Mouse (Mus musculus) heart, postnatal 36 days (tissue): Measurements from ENCODE around the gene Gm20671. TPM values are rescaled to one million over a fixed set of nuclear protein-coding genes. Genes with fewer than 3 reads are reported as not detected.
"Not testable (repeated sequence)": the region's sequence is repeated elsewhere in the genome, so short reads cannot be mapped to it uniquely, and the experiment has no call there.

Experiments used
- DNase-seq, 2 experiments: peaks; one replicate each; pipeline ENCODE4 v3.0.0; 2021 to 2022
- intact Hi-C: fragments of 180-260 bp; cut with DNase I; formaldehyde crosslinking; loops from one replicate; pipeline ENCODE4 v1.15.1; 2025
- total RNA-seq, 2 experiments: library from RNA; stranded (reverse); gene quantifications; 2 replicates each; pipeline ENCODE4 v1.2.3; 2021

Gene Gm20671
- total RNA-seq, 2 experiments from 2014 or later: 1.3 to 1.5 TPM

DNA sequence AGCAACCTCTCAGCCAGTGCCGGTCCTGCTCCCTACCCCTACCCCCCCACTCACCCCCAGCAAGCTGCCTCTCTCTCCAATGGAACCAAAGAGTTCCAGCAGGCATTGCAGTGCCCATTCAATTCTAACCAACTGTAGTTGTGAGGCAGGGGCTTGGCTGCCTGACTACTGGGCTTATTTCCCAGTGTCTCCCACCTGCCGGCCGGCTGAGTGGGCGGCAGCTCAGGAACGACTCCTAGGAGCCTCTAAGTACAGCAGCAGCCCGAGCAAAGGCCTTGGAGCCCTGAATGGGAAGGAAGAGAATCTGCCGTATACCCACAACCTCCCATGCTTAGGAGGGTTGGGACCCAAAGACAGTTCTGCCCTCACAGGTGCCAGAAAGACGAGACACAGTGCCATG is 86.1 kb downstream of the Gm20671 start:
- DNase-seq, intact Hi-C loops: not testable (repeated sequence)

DNA sequence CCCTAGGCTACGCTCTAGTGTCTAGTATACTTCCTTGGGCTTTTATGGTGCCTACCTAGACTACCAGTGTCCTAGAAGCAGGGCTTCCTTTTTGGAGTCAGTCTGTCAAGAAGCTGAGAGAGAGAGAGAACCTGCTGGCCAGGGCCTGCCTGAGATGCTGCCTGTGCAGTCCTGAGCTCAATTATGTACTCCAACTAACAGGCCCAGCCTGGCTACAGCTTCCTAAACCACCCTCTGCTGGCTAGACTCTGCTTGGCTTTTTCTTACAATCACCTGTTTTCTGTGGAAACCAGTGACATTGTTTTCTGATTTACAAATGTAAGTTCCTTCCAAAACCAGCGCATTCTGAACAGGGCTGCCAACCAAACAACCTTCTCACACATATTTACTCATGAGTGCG is 86.8 kb downstream of the Gm20671 start:
- intact Hi-C loops: no loop called here
- no peak for DNase-seq

DNA sequence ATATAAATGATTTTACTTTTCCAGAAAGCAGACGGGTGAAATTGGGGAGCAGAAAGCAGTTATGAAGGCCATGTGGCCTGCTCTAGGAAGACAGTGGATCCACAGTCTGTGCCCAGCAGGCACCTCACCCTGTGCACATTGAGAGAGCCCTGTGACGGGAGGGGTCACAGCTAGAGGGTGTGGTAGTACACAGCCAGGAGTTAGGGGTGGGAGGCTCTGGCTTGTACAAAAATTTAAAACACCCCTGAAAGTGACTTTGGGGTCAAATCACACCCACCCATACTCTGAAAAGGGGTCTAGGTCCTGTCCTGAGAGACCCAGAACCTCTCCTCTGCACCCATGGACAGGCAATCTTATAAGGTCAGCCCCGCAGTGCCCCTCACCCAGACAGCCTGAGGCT is 90.1 kb downstream of the Gm20671 start:
- intact Hi-C loops, DNase-seq: not testable (repeated sequence)

DNA sequence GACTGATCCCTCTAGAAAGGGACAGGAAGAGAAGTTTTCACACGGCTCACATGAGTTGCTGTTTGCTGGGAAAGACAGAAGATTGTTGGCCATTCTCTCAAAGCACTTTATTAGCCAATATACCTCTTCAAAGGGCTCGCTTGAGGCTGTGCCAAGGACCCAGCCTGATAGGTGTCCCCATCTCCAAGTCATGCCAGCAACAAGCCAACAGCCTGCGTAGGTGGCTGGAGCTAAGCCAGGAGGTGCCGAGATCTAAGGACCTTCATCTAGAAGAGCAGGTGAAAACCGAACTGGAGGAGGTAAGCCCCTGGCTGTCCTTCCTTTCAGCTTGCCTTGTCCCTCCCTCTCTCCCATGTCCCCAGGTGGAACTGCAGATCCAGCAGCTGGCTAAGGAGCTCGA is 91.1 kb downstream of the Gm20671 start:
- no peak for DNase-seq
- intact Hi-C loops: no loop called here

DNA sequence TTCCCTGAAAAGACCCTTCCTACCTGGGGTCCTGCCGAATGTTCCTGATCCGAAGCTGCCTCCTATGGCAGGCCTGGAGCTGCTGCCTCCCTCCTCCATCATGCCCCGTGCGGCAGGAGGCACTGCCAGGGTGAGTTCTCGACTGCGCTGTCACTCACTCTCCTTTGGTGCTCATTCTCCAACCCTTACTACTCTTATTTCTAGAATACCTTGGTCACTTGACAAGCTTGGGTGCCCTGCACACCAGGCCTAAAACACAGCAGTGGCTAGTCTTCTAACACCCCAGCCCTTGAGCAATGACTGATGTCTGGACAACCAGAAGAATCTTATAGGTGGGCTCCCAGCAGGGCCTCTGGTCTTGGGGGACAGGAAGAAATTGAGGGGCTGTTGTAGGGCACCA is 93.0 kb downstream of the Gm20671 start:
- DNase-seq, intact Hi-C loops: not testable (repeated sequence)

DNA sequence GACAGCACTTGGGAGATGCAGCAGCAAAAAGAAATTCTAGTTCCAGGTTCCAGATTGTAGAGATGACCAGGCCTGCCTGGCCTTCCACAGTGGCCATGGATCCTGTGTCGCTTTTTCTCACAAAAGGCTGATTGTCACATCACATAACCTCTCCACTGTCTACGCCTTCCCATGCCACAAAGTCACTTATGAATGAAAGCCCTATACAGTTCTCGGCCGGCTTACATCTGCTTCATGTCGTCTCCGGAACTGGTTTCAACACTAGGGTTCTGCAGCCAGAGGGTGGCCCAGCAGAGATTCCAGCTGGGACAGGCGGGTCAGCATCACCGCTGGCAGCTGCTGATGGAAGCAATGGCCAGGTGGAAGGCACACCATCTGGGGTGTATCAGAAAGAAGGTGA is 98.1 kb downstream of the Gm20671 start:
- intact Hi-C loops: no loop called here
- no peak for DNase-seq

DNA sequence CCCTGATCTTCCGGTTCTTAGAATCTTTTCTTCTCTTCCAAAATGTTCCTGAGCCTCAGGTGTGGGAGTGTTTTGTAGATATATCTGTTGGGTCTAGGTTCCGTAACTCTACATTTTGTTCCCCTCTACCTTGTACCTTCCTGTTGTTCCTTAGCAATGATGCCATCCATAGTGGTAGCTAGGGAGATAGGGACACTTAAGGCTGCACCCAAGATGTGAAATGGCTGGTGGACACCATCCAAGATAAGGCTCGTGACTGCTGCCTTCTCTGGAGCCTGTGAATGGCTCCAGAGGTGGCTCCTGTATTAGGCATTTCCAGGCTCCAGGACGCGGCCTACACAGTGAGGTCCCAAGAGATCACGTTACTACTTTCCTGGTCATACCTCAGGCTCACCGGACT is 98.6 kb downstream of the Gm20671 start:
- intact Hi-C loops: no loop called here
- DNase-seq: no peak

DNA sequence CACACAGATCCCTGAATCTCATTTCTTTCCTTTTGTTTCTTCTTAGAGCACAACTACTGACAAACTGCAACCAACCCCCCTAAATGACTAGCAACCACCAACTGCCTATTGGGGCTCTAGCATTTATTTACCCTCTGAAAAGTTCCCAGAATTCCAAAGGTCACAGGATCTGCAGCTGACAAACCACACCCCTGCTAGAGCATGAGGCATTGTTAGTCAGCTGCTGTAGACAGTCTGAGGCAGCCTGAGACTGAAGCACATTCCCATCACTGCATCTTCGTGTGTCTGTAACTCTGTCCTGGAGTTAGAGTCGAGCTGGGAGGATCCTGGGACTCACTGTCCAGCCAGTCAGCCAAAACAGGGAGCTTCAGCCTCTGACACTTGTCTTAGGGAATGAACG is 101.5 kb downstream of the Gm20671 start:
- intact Hi-C loops, DNase-seq: not testable (repeated sequence)

DNA sequence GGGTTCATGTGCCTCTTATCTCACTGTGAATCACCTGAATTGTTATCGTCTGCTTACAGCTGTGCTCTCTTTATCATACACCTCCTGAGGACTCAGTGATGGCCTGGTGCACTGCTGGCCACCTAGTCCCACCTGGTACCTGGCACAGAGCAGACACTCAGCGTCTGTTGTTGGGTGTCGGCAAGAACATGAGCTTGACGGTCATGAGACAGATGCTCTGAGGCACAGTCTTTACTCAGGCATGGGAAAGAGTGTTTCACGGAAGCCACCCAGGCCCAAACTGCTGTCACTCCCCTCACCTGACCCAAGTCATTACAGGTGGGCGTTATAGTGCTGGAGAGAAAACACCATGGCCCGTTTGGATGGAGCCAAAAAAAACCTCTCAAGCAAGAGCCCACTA is 102.9 kb downstream of the Gm20671 start:
- no peak for DNase-seq
- intact Hi-C loops: no loop called here

DNA sequence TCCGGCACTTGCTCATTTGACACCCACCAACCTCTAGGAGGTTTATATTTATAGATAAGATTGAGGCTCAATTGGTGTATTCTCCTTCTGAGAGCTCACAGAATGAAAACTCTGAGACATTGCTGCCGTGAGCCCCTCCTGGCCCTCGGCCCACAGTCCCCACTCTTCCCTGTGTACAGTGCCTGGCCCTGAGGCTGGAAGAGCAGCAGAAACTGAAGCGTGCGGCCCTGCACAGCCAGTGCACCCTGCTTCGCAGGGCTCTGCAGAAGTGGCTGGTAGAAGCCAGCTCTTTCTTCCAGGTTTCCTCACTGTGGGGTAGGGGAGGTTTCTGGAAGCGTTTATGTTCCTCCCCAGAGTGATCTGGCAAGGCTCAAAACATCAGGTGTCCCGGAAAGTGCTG is 104.2 kb downstream of the Gm20671 start:
- DNase-seq, intact Hi-C loops: not testable (repeated sequence)

DNA sequence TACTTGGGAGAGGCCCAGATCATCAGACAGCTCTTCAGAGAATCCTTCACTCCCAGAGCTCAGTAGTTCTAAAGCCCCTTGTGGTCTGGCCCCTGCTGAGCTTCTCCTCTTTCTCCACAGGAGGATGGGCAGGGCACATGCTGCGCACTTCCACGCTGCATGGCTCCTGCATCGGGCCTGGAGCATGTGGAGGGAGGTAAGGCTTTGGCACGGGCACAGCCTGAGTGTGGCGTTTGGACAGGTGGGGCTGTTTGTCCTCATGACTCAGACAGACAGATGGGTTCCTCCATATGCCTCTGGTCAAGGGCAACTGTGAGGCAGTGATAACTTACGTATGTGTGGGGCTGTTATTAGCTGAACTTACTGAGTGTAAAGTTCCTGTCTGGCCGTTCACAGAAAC is 104.6 kb downstream of the Gm20671 start:
- DNase-seq: no peak
- intact Hi-C loops: no loop called here

DNA sequence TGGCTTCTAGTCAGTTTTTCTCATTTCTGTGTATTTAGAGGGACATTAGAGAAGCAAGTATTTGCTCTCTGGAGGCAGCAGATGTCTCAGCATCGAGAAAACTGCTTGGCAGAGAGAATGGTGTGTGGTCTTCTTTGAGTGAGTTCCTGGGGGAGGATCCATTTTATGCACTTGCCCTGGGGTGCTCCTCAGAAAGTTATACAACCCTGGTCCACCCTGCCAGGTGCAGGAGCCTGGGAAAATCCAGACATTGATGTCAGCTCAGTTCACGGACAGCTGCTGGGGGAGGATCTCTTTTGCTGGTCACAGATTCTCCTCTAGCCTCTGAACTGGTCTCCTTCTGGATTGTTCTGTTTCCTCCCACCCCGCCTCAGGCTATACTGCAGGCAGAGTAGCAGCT is 105.6 kb downstream of the Gm20671 start:
- no peak for DNase-seq
- intact Hi-C loops: no loop called here

DNA sequence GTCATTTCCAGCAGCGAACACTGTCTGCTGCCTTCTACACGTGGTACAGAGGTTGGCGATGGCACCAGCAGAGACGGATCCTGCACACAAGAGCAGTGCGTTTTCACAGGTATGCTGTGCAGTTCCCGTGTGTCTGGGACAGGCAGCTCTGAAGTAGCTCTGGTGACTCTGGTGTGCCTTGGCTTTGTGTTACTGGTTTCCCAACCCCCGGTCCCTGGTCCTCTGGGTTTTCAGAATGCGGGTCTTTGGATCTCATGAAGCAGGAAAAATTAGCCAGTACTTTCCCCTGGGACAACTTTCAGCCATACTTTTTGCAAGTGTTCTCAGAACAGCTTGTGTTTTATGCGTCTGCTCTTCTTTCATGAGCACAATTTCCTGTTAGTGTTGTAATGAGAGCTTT is 106.5 kb downstream of the Gm20671 start:
- intact Hi-C loops: no loop called here
- no peak for DNase-seq

DNA sequence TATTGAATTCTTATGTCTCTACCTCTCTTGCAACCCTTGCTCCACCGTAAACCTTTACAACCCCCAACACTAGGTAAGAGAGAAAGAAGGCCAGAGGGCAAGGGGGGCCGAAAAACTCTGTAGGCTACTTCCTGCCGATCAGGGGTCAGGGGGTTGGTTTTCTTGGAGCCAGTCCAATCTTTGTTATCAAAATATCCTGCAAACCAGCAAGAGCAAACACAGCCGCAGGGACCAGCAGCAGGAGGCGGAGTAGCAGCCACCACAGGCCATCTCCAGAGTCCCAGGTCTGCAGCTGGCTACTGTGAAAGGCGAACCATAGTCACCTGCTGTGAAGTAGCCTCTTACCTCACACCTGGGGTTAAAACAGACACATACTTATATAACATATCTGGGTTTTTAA is 108.0 kb downstream of the Gm20671 start:
- no peak for DNase-seq
- intact Hi-C loops: loop anchor here (5.0 kb wide), 1 partner anchor 128 kb away; no protein-coding TSS in a partner anchor

DNA sequence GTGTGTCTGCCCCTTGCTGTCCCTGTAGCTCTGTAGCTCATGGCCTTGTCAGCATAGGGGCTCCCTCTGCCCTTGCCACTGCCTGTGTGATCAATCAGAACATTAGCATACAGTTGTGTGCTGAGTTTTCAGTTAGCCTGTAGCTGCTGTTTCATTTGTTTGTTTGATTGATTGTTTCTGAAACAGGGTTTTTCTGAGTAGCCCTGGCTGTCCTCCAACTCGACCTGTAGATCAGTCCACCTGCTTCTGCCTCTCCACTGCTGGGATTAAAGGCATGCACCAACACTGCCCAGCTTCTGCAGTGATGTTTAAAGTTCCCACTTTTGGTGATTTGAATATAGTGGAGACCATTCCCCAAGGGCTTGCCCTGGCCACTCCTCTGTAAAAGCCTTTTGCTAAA is 109.2 kb downstream of the Gm20671 start:
- DNase-seq: no peak
- intact Hi-C loops: loop anchor here (5.0 kb wide), 1 partner anchor 130 kb away; no protein-coding TSS in a partner anchor

DNA sequence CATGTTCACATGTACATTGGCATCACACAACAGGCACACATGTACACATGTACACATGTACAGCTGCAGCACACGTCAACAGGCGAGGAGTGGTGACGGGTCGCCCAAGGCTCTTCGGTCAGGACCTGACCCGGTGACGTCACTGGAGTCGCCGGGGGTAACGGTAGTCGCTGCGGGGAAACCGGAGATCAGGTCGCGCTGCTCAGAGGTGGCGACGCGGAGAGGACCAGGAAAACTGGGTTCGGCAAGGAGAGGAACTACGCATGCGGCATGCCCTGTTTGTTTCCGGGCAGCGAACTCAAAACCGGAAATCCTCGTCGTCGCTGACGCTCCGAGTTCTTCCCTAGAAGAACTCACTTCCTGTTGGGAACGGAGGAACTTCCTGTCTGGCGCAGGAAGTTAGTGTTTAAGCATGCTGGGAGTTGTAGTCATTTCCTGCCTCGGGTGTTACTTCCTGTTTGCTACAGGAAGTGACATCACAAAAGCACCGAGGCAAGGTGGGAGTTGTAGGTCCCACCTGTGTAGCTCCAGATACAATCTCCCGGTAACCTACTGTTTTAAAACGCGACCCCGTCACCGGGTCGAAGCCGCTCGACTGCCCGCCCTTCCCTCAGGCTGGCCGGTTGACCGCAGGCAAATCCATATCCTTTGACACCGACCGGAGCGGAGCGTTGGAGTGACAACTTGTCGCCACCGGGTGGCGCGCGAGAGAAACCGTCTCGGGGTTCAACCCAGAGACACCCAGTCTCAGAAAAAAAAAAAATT is 113.0 kb downstream of the Gm20671 start:
- intact Hi-C loops: loop anchor here (5.0 kb wide), 3 partner anchors 102 to 318 kb away; partner anchors contain the start of gene Yes1
- peak; percentile 87 to 90 for DNase-seq

DNA sequence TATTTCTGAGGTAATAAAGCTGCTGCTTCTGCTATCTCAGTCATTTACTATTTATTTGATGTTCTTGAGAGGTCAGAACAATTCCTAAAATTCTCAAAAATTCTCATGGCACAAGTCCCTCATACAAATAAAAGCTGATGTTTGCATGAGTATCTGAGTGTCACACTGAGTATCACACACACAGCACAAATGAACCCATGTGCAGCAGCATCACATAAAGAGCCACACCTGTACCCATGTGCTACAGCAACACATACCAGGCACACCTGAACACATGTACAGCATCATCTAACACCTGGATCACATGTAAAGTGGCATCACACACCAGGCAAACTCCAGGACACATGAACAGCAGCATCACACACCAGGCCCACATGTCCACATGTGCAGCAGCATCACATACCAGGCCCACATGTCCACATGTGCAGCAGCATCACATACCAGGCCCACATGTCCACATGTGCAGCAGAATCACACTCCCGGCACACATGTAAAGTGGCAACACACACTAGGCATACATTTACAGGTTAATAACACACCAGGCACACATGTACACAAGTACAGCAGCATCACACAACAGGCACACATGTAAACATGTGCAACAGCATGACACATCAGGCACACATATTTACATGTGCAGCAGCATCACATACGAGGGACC is 113.7 kb downstream of the Gm20671 start:
- intact Hi-C loops: loop anchor here (5.0 kb wide), 3 partner anchors 101 to 319 kb away; partner anchors contain the start of gene Yes1

DNA sequence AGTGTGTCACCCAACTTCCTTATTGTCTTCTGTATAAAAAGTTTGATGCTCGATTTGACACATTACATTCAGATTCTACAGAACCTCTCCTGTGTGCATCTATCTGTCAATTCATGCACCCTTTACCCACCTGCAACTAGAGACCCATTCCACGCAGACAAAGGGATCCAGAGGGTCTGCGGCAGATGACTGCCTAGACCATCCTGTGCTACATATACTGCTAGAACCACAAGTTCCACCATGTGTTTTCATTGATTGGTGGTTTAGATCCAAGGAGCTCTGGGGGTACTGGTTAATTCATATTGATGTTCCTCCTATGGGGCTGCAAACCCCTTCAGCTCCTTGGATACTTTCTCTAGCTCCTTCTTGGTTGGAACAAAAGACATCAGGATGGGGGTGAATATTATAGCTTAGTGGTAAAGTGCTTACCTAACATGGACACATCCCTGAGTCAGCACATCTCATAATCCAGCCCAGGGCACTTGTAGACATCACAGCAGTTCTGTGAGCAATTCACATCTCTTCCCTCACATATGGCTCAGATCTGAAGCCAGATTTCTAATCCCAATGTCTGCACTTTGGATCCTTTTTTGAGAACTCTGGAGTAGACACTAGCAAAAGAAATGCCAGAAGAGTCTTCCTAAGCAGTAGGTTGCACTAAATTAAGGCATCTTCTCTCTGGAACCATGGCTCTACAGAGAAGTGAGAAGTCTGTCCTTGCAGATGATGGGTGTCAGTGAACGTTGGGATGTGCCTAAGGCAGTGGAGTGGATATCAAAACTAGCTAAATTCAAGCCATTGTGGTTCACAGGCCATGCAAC is 114.5 kb downstream of the Gm20671 start:
- intact Hi-C loops: loop anchor here (5.0 kb wide), 3 partner anchors 100 to 320 kb away; partner anchors contain the start of gene Yes1
- no peak for DNase-seq

More for the DNA sequence above, 113.7 kb downstream of the Gm20671 start:
- no peak for DNase-seq

DNA sequence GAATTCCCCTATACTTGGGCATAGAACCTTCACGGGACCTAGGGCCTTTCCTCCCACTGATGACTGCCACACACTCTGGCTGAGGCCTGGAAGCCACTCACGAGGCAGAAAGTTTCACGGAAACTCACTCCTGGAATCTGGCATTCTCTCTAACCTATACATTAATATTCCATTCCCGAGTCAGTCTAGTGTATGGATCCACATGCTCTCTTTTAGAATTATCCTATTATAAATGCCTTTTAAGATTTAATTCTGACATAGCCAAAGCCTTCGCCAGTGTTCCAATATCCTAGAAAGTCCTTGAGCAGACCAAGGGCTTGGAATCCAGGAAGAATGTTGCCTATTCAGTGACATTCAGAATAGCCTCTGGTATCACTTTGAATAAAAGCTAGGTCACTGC is 115.4 kb downstream of the Gm20671 start:
- intact Hi-C loops: loop anchor here (5.0 kb wide), 3 partner anchors 99 to 321 kb away; partner anchors contain the start of gene Yes1
- DNase-seq: no peak

DNA sequence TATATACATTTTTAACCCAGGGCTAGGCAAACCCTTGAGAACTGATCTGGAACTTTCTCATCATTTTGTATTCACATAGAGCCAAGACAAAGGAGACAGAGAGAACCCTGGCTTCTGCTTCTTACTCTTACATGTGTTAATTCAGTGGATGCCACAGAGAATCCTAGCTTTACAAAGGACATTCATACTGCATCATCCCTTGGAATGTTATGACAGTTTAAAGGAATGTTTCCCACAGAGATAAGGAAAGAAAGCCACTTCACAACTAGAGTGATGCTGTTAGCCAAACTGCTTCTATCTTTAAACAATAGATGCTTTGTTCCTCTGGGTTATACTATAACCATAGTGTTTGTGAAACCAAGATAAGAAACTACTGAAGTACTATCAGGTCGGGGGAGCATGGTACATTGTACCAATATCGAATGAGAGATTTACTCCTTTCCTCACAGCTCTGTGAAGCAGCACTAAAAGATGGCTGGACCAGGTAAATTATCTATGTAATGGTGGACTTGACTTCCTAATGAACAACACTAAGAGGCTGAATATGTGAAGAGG is 120.6 kb downstream of the Gm20671 start:
- intact Hi-C loops: no loop called here
- no peak for DNase-seq
